Mouse (Mus musculus): ENCODE data around the gene Cldn18.

Gene Cldn18

GRCm38 (mm10) chr9:99717134-99717533, at the start of gene Cldn18:
Cldn18 (minus strand) TSS chr9:99717267.
- DNase-seq (ENCODE audit: low spot score), result no peak

GRCm38 (mm10) chr9:99763530-99763929, 46.5 kb upstream of the Cldn18 start:
- DNase-seq (ENCODE audit: low spot score), result no peak

GRCm38 (mm10) chr9:99750272-99750671, 33.2 kb upstream of the Cldn18 start:
- no peak for DNase-seq (ENCODE audit: low spot score)

- DNase-seq (ENCODE audit: low spot score), result no peak
These were observed 31.2 kb upstream of the Cldn18 start for GRCm38 (mm10) chr9:99748279-99748678.

- DNase-seq (ENCODE audit: low spot score), result no peak
These were observed 30.7 kb upstream of the Cldn18 start for GRCm38 (mm10) chr9:99747731-99748130.

GRCm38 (mm10) chr9:99744548-99744947, 27.5 kb upstream of the Cldn18 start:
- no peak for DNase-seq (ENCODE audit: low spot score)

GRCm38 (mm10) chr9:99729943-99730646, 13.0 kb upstream of the Cldn18 start:
- peak; percentile 29 for DNase-seq (ENCODE audit: low spot score)

GRCm38 (mm10) chr9:99727819-99728218, 10.8 kb upstream of the Cldn18 start:
- no peak for DNase-seq (ENCODE audit: low spot score)

GRCm38 (mm10) chr9:99725278-99725677, 8.2 kb upstream of the Cldn18 start:
- DNase-seq (ENCODE audit: low spot score), result no peak

- no peak for DNase-seq (ENCODE audit: low spot score)
These were observed 2.9 kb upstream of the Cldn18 start for GRCm38 (mm10) chr9:99720011-99720410.

- DNase-seq (ENCODE audit: low spot score), result no peak
These were observed 6.8 kb downstream of the Cldn18 start for GRCm38 (mm10) chr9:99710297-99710696.

GRCm38 (mm10) chr9:99709588-99710248, 7.3 kb downstream of the Cldn18 start:
- DNase-seq (ENCODE audit: low spot score), result no peak

GRCm38 (mm10) chr9:99707425-99708126, 9.5 kb downstream of the Cldn18 start:
- no peak for DNase-seq (ENCODE audit: low spot score)

GRCm38 (mm10) chr9:99706264-99706663, 10.8 kb downstream of the Cldn18 start:
- DNase-seq (ENCODE audit: low spot score), result no peak

- DNase-seq (ENCODE audit: low spot score), result no peak
These were observed 13.4 kb downstream of the Cldn18 start for GRCm38 (mm10) chr9:99703711-99704110.

GRCm38 (mm10) chr9:99702215-99702614, 14.9 kb downstream of the Cldn18 start:
- DNase-seq (ENCODE audit: low spot score), result no peak

- no peak for DNase-seq (ENCODE audit: low spot score)
These were observed 15.9 kb downstream of the Cldn18 start for GRCm38 (mm10) chr9:99701187-99701586.

- DNase-seq (ENCODE audit: low spot score), result no peak
These were observed 17.2 kb downstream of the Cldn18 start for GRCm38 (mm10) chr9:99699752-99700389.

GRCm38 (mm10) chr9:99694961-99695360, 22.1 kb downstream of the Cldn18 start:
- no peak for DNase-seq (ENCODE audit: low spot score)

GRCm38 (mm10) chr9:99690386-99690785, 26.7 kb downstream of the Cldn18 start:
- no peak for DNase-seq (ENCODE audit: low spot score)

GRCm38 (mm10) chr9:99689796-99690195, 27.3 kb downstream of the Cldn18 start:
- DNase-seq (ENCODE audit: low spot score), result no peak

GRCm38 (mm10) chr9:99685536-99686231, 31.4 kb downstream of the Cldn18 start:
- DNase-seq (ENCODE audit: low spot score), result no peak

Measured in layer of hippocampus, adult 9-10 months (tissue).